Mouse (Mus musculus): ENCODE measurements around the gene Cabp2.
A peak's percentile ranks its signal among the peaks of the same experiment; 100 is the strongest.
"Not testable (repeated sequence)": the region's sequence is repeated elsewhere in the genome, so short reads cannot be mapped to it uniquely, and the experiment has no call there.

Gene Cabp2

GRCm38 (mm10) chr19:4125741-4126696, 44.6 kb downstream of the Cabp2 start, which contains the start of gene Aip:
Aip (minus strand) TSS chr19:4125858.
- DNase-seq = peak; percentile 98 to 100

DNA sequence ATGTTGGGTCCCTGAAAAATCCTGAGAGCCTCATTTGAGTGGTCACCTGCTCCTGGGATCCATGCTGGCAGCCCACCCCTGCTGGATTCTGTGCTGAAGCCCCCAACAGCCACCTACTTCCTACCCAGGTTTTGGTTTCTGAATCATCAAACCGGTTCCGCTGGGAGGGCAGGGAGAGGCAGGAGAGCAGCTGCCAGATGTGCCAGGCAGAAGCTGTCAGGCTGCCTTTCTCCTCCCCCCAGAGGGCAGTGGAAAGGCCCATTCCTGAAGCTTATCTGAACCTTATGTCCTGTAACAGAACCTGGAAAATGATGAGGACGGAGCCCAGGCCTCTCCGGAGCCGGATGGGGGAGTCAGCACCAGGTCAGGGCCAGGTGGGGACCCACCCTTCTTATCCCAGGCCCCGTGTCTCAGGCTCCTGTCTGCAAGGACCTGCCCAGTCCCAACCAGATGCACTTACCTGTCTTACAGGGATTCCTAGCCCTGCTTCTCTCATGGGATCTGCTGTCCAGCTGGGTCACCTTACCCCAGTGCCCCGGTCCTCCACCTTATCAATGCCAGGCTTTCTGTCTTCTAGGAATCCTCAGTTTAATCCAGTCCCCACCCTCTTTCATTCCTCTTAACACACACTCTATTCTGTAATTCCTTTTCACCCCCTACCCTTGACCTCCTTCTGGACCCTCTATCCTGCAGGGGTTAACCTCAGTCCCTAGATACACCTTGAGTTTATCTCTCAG, 45.5 kb downstream of the Cabp2 start:
- DNase-seq = peak in 1 of 2 experiments; percentile 36

DNA sequence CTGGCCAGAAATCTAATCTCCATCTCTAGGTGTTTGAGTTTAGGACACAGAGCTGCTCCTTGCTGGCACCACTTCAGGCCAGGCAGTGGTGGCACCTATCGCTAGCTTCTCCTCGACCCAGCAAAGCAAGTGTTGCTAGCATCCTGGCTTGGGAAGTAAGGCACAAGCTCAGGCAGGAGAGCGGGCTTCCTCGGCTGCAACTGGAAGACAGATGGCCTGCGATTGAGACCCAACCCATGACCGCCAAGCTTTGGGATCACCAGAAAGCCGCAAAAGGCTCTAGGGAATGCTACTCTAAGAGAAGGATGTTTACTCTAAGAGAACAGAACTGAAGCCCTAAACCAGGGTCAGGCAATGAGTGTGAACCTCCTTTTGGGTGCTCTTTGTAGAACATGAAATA, 48.1 kb downstream of the Cabp2 start:
- DNase-seq = no peak

DNA sequence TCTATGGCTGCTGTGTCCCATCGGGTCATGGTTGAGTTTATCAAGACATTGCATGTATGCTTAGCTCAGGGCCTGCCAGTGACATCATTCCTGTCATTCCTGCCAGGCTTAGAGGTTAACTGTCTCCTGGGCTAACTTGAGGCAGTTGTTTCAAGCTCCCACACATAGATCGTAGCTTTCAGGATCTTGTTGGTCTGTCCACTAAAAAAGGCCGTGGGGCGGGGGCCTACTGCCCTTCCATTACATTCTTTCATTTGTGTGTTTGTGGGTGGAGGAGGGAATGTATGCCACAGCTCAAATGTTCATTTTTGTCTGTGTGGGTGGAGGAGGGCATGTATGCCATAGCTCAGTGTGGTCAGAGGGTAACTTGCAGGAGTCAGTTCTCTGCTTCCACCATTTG, 48.7 kb downstream of the Cabp2 start:
- no peak for DNase-seq

- DNase-seq = no peak
Observed at GRCm38 (mm10) chr19:4131075-4131474, 49.7 kb downstream of the Cabp2 start.

- no peak for DNase-seq
Observed at GRCm38 (mm10) chr19:4131768-4132167, 50.4 kb downstream of the Cabp2 start.

DNA sequence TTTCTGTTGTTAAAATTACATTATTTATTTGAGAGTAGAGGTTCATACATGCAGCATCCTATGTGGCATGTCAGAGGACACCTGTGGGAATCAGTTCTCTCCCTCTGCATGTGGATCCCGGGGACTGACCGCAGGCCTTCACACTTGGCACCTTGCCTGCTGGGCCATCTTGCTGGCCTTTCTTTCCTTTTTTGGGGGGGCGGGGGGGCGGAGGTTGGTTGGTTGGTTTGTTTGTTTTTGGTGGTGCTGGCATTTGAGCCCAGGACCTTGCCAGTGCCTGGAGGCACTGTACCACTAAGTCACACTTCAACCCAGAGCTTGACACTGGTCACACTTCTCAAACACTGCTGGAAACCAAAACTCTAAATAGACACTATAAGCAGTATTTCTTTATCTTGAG, 53.0 kb downstream of the Cabp2 start:
- DNase-seq = no peak

DNA sequence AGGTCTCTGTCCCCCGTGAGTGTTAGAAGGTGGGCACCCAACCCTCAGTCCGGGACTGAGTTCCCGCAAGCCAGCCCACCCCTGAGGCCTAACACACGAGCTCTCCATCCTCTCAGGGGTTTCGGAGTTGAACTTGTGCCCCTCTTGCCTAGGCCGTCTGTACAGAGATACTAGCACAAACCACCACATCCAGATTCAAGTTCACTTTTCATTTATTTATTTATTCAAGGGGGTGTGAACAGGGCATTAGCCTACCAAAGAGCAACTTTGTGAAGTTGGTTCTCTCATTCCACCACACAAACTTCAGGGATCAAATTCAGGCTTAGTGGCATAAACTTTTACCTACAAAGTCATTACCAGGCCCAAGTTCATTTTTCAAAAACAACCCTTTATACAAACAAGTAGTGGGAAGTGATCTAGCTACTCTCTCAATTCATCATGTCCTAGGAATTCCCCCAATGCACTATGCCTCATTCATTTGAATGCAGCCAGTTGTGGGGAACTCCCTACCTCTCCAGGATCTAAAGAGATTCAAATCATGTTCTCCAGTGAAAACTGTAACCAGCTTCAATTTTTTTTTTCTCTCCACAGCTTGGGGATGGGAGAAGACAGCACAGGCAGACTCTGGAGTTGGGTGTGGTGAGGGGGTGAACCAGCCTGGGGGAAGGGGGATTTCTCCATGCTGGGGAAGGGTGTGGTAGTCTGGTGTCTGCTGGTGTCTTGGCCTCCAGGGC, 54.0 kb downstream of the Cabp2 start:
- DNase-seq = not testable (repeated sequence)

DNA sequence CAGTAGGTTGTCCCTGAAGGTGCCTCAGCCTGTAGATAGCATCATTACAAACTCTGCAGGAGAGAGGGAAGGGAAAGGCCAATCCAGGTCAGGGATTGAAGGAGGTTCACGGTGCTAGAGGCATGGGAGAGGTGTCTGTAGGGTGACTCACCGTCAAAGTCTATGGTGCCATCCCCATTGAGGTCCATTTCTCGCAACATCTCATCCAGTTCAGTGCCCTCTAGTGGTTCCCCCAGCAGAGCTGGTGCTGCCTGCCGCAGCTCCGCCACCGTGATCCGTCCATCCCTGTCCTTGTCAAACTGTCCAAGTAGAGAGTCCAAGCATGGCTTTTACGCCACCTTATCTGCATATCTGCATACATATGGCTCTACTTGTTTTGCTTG, 54.6 kb downstream of the Cabp2 start:
- DNase-seq = not testable (repeated sequence)

GRCm38 (mm10) chr19:4136463-4136862, 55.1 kb downstream of the Cabp2 start:
- no peak for DNase-seq

Data from cerebellum, adult 18-20 months (tissue).